Mouse (Mus musculus) forebrain, embryonic 15.5 days (tissue): ENCODE measurements around the gene Diaph3. TPM values are rescaled to one million over a fixed set of nuclear protein-coding genes. Genes with fewer than 3 reads are reported as not detected.

Experiments used
- ATAC-seq: fragments of 200-750 bp; cut with Nextera tagmentation; replicated peaks from 2 replicates; pipeline ENCODE4 v1.8.0; 2017; ENCODE audit warnings: mild to moderate bottlenecking, moderate TSS enrichment, moderate library complexity
- H3K27ac ChIP-seq: fragments of 300-500 bp; sonication (generic); replicated peaks from 2 replicates; pipeline ENCODE4 v1.5.1; 2015; ENCODE audit warnings: mild to moderate bottlenecking, inconsistent platforms
- H3K27me3 ChIP-seq: fragments of 300-500 bp; sonication (generic); 2 replicates; pipeline ENCODE4 v1.6.1; 2015; ENCODE audit warnings: inconsistent platforms
- H3K36me3 ChIP-seq: fragments of 300-500 bp; sonication (generic); 2 replicates; pipeline ENCODE4 v1.6.1; 2015; ENCODE audit warnings: mild to moderate bottlenecking, inconsistent platforms
- H3K4me1 ChIP-seq: fragments of 300-500 bp; sonication (generic); 2 replicates; pipeline ENCODE4 v1.6.1; 2015; ENCODE audit warnings: inconsistent platforms
- H3K4me2 ChIP-seq: fragments of 300-500 bp; sonication (generic); replicated peaks from 2 replicates; pipeline ENCODE4 v1.6.1; 2015; ENCODE audit warnings: mild to moderate bottlenecking, inconsistent platforms
- H3K4me3 ChIP-seq: fragments of 300-500 bp; sonication (generic); 2 replicates; pipeline ENCODE4 v1.5.1; 2015; ENCODE audit warnings: mild to moderate bottlenecking, inconsistent platforms
- H3K9ac ChIP-seq: fragments of 300-500 bp; sonication (generic); replicated peaks from 2 replicates; pipeline ENCODE4 v1.6.1; 2015; ENCODE audit warnings: mild to moderate bottlenecking, inconsistent platforms
- H3K9me3 ChIP-seq: fragments of 300-500 bp; sonication (generic); 2 replicates; pipeline ENCODE4 v1.6.1; 2016; ENCODE audit warnings: inconsistent platforms
- WGBS: fragments of 180-500 bp; shearing (Covaris S2); methylation state at CpG from one replicate; pipeline ENCODE4 v1.1.7; 2015; ENCODE audit warnings: mixed read lengths; 5-methylcytosine and 5-hydroxymethylcytosine counted together
- polyA plus RNA-seq: library from polyadenylated mRNA; unstranded; fragments of >200 nt; fragmentation: Nextera tagmentation; extraction: Ambion mirVana; gene quantifications from 2 replicates; pipeline ENCODE4 v1.2.1, GENCODE M21; 2015

Diaph3 gene
- polyA plus RNA-seq, 1 experiment from 2014 or later = 7.3 TPM

- H3K4me1 ChIP-seq = no peaks in the 10 kb centered on the region
- H3K9me3 ChIP-seq = no peaks in the 10 kb centered on the region
- WGBS = 89% methylated on average over 4 of the region's 4 CpGs
- no peak overlapping the region for H3K9ac ChIP-seq
- H3K4me3 ChIP-seq = no peak overlapping the region
- no peak for ATAC-seq
- H3K27me3 ChIP-seq = no peaks in the 10 kb centered on the region
- no peak overlapping the region for H3K4me2 ChIP-seq
- no peak overlapping the region for H3K27ac ChIP-seq
- H3K36me3 ChIP-seq = no peaks in the 10 kb centered on the region
Observed at GRCm38 (mm10) chr14:86662846-86663245, 478.2 kb downstream of the Diaph3 start.

- Histone ChIP-seq H3K4me1 (no peaks in the 10 kb centered on the region), H3K4me3 (no peak overlapping the region), H3K36me3 (no peaks in the 10 kb centered on the region), H3K27me3 (no peaks in the 10 kb centered on the region), H3K9me3 (no peaks in the 10 kb centered on the region), H3K4me2 (no peak overlapping the region), H3K9ac (no peak overlapping the region), H3K27ac (no peak overlapping the region)
- no peak for ATAC-seq
- WGBS = 93% methylated on average over 3 of the region's 3 CpGs
Observed at GRCm38 (mm10) chr14:86660556-86660955, 480.5 kb downstream of the Diaph3 start.

- no peak overlapping the region for H3K4me2 ChIP-seq
- H3K36me3 ChIP-seq = no peaks in the 10 kb centered on the region
- H3K4me3 ChIP-seq = no peak overlapping the region
- H3K9me3 ChIP-seq = no peaks in the 10 kb centered on the region
- H3K27me3 ChIP-seq = no peaks in the 10 kb centered on the region
- no peaks in the 10 kb centered on the region for H3K4me1 ChIP-seq
- H3K9ac ChIP-seq = no peak overlapping the region
- 76% methylated on average over 5 of the region's 5 CpGs for WGBS
- ATAC-seq = no peak
- no peak overlapping the region for H3K27ac ChIP-seq
Observed at GRCm38 (mm10) chr14:86656262-86656661, 484.8 kb downstream of the Diaph3 start.

GRCm38 (mm10) chr14:86646499-86647120 lies 494.4 kb downstream of the Diaph3 start:
- no peak overlapping the region for H3K27ac ChIP-seq
- no peak overlapping the region for H3K9ac ChIP-seq
- H3K4me1 ChIP-seq = no peaks in the 10 kb centered on the region
- no peaks in the 10 kb centered on the region for H3K9me3 ChIP-seq
- no peak for ATAC-seq
- no peak overlapping the region for H3K4me3 ChIP-seq
- H3K27me3 ChIP-seq = no peaks in the 10 kb centered on the region
- no peak overlapping the region for H3K4me2 ChIP-seq
- no peaks in the 10 kb centered on the region for H3K36me3 ChIP-seq
- WGBS = 92% methylated on average over 7 of the region's 7 CpGs

GRCm38 (mm10) chr14:86642831-86643241 lies 498.2 kb downstream of the Diaph3 start:
- ATAC-seq = no peak
- 68% methylated on average over 7 of the region's 7 CpGs for WGBS
- H3K4me1 ChIP-seq = no peaks in the 10 kb centered on the region
- no peaks in the 10 kb centered on the region for H3K9me3 ChIP-seq
- H3K36me3 ChIP-seq = no peaks in the 10 kb centered on the region
- no peak overlapping the region for H3K9ac ChIP-seq
- H3K4me3 ChIP-seq = no peak overlapping the region
- H3K27me3 ChIP-seq = no peaks in the 10 kb centered on the region
- H3K27ac ChIP-seq = no peak overlapping the region
- no peak overlapping the region for H3K4me2 ChIP-seq

- H3K4me3 ChIP-seq = no peak overlapping the region
- H3K9ac ChIP-seq = no peak overlapping the region
- H3K4me2 ChIP-seq = no peak overlapping the region
- no peak for ATAC-seq
- H3K27me3 ChIP-seq = no peaks in the 10 kb centered on the region
- no peaks in the 10 kb centered on the region for H3K36me3 ChIP-seq
- H3K9me3 ChIP-seq = no peaks in the 10 kb centered on the region
- H3K27ac ChIP-seq = no peak overlapping the region
- no peaks in the 10 kb centered on the region for H3K4me1 ChIP-seq
- WGBS = 91% methylated on average over 3 of the region's 3 CpGs
Observed at GRCm38 (mm10) chr14:86641839-86642238, 499.2 kb downstream of the Diaph3 start.

GRCm38 (mm10) chr14:86640086-86640485 lies 500.9 kb downstream of the Diaph3 start:
- ATAC-seq = no peak
- H3K36me3 ChIP-seq = no peaks in the 10 kb centered on the region

GRCm38 (mm10) chr14:86635594-86636140 lies 505.4 kb downstream of the Diaph3 start:
- Histone ChIP-seq H3K4me1 (no peaks in the 10 kb centered on the region), H3K9me3 (no peaks in the 10 kb centered on the region), H3K4me3 (no peak overlapping the region), H3K9ac (no peak overlapping the region), H3K27ac (no peak overlapping the region), H3K36me3 (no peaks in the 10 kb centered on the region), H3K27me3 (no peaks in the 10 kb centered on the region), H3K4me2 (no peak overlapping the region)
- ATAC-seq = 0 out of 2 replicates have a peak, but pooled peaks have one; percentile 35
- 31% methylated on average over 6 of the region's 6 CpGs for WGBS

More at GRCm38 (mm10) chr14:86640086-86640485, 500.9 kb downstream of the Diaph3 start:
- no peak overlapping the region for H3K4me2 ChIP-seq
- 66% methylated on average over 5 of the region's 5 CpGs for WGBS
- no peaks in the 10 kb centered on the region for H3K27me3 ChIP-seq
- H3K4me1 ChIP-seq = no peaks in the 10 kb centered on the region
- no peak overlapping the region for H3K9ac ChIP-seq
- H3K27ac ChIP-seq = no peak overlapping the region
- H3K9me3 ChIP-seq = no peaks in the 10 kb centered on the region
- H3K4me3 ChIP-seq = no peak overlapping the region

GRCm38 (mm10) chr14:86635052-86635451 lies 506.0 kb downstream of the Diaph3 start:
- Histone ChIP-seq H3K27me3 (no peaks in the 10 kb centered on the region), H3K27ac (no peak overlapping the region), H3K9ac (no peak overlapping the region), H3K9me3 (no peaks in the 10 kb centered on the region), H3K36me3 (no peaks in the 10 kb centered on the region), H3K4me2 (no peak overlapping the region), H3K4me1 (no peaks in the 10 kb centered on the region), H3K4me3 (no peak overlapping the region)
- WGBS = 7% methylated on average over 2 of the region's 2 CpGs
- no peak for ATAC-seq

GRCm38 (mm10) chr14:86633799-86634198 lies 507.2 kb downstream of the Diaph3 start:
- Histone ChIP-seq H3K4me1 (no peaks in the 10 kb centered on the region), H3K9ac (no peak overlapping the region), H3K9me3 (no peaks in the 10 kb centered on the region), H3K4me2 (no peak overlapping the region), H3K27ac (no peak overlapping the region), H3K4me3 (no peak overlapping the region), H3K27me3 (no peaks in the 10 kb centered on the region), H3K36me3 (no peaks in the 10 kb centered on the region)
- WGBS = 50% methylated on average over 5 of the region's 5 CpGs
- no peak for ATAC-seq

- Histone ChIP-seq H3K27ac (no peak overlapping the region), H3K4me1 (no peaks in the 10 kb centered on the region), H3K9me3 (no peaks in the 10 kb centered on the region), H3K36me3 (no peaks in the 10 kb centered on the region), H3K27me3 (no peaks in the 10 kb centered on the region), H3K4me2 (no peak overlapping the region), H3K9ac (no peak overlapping the region), H3K4me3 (no peak overlapping the region)
- no peak for ATAC-seq
- 93% methylated on average over 5 of the region's 5 CpGs for WGBS
Observed at GRCm38 (mm10) chr14:86624816-86625425, 516.1 kb downstream of the Diaph3 start.

GRCm38 (mm10) chr14:86619637-86620036 lies 521.4 kb downstream of the Diaph3 start:
- 62% methylated on average over 5 of the region's 5 CpGs for WGBS
- H3K27ac ChIP-seq = no peak overlapping the region
- H3K36me3 ChIP-seq = no peaks in the 10 kb centered on the region

More at GRCm38 (mm10) chr14:86619637-86620036, 521.4 kb downstream of the Diaph3 start:
- no peak for ATAC-seq
- H3K4me2 ChIP-seq = no peak overlapping the region
- H3K9me3 ChIP-seq = no peaks in the 10 kb centered on the region
- H3K4me3 ChIP-seq = no peak overlapping the region
- H3K27me3 ChIP-seq = no peaks in the 10 kb centered on the region
- no peak overlapping the region for H3K9ac ChIP-seq
- no peaks in the 10 kb centered on the region for H3K4me1 ChIP-seq
